Mouse (Mus musculus) cerebellum, adult 18-20 months (tissue): ENCODE measurements around the gene Rai14.

Experiments
- DNase-seq, 2 experiments: peaks; one replicate each; pipeline ENCODE4 v3.0.0; 2021

Rai14 gene

DNA sequence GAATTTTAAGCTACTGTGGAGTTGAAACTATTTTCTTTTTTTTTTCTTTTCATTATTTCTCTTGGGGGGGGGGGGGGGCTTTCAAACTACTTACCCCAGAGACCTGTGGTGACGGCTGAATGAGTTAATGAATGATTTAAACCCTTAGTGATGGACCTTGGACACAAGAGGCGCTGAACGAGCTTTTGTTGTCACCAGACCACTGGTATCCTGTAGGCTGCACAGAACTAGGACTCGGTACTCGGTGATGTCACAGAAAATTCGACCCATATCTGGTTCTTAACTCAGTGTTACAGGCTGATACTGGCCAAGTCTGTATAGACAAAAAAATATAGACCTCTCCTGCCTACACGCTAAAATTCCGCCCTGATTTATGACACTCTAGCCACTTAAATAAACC, 69.3 kb downstream of the Rai14 start:
- DNase-seq, result no peak

DNA sequence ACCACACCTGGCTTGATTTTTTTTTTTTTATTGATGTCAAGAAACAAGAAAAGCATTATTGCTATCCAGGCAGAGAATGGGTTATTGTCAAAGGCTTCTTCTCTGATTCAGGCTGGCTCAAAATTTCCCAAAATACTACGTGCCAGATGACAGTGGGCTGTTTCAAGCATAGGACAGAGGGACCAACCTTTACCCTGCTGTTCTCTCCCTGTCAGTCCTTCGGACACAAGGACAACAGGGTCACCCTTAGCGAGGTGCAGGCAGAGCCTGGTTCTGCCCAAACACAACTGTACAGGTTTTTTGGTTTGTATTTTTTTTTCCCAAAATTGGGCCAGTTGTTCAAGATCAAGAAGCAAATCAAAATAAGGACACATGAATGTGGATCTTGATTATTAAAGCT, 70.6 kb downstream of the Rai14 start:
- DNase-seq, result no peak

DNA sequence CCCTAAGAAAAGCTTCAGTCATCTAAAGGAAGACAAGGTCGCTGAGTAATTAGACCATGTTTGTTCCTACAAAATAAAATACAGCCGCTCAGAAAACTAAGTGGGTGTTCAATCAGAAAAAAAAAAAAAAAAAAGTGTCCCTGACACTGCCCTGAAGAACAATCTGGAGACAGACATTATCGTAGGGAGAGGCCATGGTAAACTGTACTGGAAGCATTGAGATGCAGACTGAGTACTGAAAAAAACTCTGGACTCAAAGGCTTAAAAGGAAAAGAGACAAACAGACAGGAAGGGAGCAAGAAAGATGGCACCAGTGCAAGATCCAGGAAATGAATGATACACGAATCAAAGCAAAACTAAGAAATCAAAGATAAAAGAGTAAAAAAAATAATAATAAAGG, 71.2 kb downstream of the Rai14 start:
- no peak for DNase-seq

DNA sequence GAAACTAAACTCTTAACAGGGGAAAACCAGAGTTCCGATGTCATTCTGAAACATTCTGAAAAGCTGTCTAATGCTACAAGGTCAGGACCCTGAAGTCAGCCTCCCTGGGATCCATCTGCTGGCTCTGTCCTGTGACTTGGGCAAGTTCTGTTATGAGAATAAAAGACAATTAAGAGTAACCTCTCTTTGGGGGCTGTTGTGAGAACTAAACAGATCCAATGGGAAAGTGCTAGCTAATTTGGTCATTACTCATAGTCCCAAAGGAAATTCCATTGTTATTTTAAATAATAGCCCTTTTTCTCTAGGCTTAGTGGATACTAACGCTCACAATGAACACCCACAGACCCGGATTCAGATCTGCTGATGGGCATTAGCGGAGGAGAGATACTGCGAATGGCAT, 72.0 kb downstream of the Rai14 start:
- no peak for DNase-seq

DNA sequence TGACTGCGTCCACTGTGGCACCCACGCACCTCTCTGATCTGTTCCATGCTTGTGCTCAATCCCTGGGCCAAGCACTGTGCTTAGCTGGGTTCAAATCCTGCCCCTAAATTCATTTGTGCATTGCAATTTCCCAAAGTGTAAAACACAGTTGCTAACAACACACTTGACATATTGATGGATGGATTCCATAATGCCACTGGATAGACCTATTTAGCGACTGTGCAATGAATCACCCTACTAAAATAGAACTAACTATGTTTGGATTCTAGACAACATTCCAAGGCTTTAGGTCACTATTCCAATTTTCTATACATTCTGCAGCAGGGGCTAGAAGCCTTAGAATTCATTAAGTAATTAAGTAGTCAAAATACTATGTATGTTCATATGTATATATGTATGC, 73.7 kb downstream of the Rai14 start:
- no peak for DNase-seq

DNA sequence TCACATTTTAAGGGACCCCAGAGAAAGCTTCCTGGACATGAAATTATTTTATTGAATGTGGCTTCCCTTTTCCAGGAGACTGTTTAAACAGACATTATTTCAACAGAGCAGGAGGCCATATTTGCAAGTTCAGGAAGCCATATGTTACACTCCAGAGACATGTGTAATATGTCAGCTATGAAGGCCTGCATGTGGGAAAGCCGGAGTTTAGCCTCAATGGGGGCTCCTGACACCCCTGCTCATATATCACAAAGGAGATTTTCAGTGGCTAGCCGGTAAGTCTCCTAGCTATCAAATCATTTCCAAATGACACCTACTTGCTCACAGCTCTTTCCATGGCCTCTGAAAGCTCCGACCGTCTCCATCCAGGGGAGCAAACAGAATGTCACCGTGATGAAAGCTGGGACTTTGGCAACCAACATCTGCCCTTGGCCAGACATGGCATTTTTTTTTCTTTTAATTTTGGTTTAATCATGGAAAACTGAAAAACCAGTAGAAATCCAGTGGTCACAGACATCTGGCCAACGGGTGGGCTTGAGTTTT, 77.1 kb downstream of the Rai14 start:
- no peak for DNase-seq

DNA sequence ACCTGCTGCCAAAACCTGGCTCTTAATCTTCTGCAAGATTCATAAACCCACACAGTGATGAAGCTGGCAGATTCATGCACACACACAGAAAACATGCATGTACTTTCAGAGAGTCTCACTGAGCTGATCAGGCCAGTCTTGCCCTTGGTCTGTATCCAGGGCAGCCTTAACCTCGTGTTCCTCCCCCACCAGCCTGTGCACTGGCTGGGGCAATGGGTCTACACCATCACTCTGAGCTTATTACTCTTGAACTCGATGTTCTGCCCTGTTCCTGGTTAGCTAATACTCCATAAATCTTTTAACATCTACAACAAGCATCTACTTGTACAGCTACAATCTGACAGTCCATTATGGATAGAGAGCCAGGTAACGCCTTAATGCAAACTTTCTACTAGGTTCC, 77.6 kb downstream of the Rai14 start:
- DNase-seq, result no peak

DNA sequence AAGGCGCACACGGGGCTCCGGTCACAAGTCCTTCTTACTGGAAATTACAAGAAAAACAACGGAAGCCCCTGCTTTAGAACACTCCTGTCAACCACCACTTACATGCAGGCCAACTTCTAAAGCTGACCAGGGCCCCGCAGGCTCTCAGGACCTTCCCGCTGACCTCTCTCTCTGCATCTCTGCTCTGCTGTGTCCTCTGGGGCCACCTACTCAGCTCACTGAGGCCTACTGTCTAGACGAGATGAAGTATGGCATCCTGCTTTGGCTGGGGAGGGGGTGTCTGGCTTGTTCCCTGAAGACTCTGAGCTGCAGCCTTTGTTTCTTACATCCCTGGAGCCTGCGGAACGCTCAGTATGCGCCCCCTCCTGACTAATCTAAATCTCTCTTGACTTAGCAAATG, 79.3 kb downstream of the Rai14 start:
- no peak for DNase-seq

DNA sequence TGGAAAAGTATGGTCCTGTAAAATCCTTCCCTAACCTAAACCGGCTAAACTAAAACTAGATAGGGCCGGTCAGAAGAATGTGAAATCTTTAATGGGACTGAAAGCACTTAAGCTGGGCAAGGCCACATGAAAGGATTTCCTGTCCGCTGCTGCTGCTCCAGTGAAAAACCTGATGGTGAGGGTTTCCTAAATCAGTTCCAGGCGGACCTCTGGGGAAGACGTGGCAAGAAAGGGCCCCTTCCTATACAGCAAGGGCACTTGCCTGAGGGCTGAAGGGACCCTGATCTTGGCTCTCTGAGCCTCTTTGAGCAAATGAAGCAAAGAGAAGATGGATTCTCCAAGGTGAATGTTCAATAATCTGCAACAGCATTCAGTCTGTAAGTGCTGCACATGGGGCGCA, 80.2 kb downstream of the Rai14 start:
- DNase-seq, result no peak

DNA sequence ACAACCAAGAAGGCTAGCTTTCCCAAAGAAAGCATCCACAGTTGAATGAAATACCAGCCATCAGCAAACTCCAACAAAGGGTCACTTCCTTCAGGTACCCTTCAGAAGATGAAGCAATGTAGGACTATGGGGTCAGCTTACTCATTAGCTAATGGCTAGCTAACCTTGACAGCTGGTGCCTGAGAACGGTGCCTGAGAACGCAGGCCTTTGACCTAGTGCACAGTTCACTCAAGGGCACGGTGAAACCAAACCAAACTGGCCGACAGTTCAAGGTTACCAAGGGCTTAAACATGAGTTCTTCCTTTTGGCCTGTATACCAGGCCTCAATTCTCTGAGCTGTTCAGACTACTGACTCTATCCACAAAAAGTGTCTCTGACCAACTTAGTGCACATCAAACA, 81.0 kb downstream of the Rai14 start:
- no peak for DNase-seq

DNA sequence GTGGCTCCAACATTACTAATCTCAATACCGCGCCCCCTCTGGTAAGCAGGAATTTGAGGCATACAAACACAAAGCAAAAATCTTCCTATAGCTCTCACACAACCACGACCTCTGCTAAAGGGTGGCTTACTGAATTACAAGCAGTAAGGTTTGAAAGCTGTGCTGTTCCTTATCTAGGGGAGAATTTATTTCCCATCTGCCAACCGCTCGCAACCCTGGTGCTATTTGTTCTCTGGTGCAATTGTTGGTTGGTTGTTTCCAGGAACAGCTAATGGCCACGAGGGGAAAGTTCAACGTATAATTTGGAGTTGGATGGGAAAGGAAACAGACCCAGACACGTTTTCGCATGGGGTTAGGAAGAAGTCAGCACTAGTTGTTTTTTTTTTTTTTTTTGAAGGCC, 81.8 kb downstream of the Rai14 start:
- DNase-seq, result no peak

DNA sequence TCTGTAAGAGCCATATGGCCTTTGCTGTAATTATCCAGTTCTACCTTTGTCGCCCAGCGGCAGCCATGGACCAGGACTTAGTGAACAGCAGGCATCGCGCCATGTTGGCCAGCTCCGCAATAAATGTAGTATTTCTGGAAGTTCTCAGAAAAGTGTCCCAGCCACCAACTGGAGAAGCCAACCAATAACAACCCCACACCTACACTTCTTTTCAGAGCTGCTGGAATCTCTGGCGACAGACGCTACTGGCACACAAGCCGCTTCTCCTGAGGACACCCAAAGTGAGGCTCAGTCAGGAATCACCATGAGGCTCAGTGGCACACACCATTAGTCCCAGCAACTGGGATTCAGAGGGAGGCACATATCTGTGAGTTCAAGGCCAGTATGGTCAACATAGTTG, 82.4 kb downstream of the Rai14 start:
- DNase-seq, result no peak

DNA sequence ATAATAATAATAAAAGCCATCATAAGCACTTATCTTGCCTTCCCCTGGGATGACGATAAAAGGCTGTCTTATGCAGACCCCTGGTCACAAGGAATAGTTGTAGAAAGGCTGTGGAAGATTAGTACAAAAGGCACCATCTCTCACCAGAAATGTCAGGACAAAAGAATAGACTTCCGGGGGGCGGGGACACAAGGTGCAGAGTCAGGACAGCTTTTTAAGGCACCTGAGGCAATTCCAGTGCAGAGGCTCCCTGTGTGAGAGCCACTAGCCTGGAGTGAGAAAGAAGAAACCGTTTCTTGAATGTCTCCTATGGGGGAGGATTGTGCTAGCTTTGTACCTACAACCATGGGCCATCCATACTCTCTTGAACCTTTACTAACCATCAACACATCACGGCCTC, 82.9 kb downstream of the Rai14 start:
- no peak for DNase-seq

DNA sequence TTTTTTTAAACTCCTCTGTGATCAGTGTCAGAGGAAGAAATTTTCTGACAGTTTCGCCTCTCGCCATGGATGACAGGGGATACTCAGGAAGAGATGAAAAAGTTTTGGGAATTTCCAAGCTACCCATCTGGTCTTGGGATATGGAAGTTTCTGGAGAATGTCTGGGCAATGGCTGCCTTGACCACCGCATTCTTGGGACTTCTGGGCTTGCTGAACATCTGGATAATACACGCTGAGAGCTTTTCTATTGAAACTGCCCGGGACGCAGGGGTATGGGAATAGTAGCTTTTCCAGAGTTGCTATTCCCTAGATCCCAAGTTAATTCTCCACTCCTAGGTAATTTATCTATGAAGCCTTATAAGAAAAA, 85.5 kb downstream of the Rai14 start:
- DNase-seq, result no peak

DNA sequence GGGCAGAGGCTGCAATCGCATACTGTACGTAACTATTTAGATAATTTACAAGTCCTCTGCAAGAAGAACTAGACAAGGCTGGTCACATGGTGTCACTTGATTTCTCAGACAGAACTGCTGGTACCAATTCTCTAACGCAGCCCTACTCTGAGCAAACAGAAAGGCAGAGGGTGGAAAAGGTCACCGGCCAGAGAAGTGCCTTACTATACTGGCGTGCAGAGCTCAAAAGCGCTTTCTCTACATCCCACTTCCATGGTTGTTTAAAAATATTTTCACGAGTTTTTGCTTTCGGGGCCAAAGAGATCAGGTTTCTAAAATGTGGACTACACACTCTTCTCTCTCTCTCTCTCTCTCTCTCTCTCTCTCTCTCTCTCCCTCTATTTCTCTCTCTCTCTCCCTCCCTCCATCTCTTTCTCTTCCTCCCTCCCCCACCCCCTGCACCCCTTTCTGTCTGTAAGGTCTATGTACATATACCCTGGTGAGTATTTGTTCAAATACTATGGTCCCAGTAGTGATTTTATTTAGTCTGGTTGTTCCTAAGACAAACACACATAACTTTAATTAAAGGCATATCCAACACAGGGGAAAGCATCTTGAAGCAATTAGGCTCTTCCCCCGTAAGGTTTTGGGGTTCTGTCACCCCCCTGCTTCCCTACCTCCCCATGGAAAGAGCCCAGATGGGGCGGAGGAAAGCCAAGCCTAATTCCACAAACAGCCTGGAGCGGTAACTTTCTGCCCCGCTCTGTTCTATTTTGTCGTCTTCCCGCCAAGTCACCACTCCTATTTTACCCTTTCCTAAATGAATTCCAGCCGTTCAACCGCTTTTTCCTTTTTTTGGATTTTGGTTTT, 86.1 kb downstream of the Rai14 start:
- no peak for DNase-seq

DNA sequence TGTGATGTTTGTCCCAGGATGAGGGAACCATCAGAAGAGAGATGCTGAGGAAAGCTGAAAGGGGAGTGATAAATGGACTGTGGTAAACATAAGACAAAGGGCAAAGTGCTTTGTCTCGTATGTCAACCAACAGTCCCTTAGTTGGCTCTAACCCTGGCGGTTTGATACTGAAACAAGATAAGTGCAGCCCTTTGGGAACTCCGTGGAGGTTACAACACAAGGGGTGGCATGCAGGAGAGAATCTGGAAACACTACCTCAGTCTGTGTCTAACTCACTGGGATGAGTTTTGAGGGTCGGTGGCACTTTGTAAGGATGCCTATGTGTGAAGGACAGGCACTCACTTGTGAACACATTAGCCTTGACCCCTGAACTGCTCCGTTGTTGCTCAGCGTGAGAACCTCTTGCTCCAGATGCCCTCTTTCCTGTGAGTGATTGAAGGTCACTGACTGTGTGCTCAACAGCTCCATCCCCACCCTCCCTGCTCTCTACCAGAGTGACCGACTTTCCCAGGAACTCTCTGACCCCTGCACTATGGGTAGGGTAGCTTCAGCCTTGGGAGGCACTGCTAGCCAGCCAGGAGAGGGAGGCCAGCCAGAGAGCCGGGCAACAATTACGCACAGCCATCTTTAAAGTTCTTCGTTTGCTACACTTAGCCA, 90.7 kb downstream of the Rai14 start:
- no peak for DNase-seq

DNA sequence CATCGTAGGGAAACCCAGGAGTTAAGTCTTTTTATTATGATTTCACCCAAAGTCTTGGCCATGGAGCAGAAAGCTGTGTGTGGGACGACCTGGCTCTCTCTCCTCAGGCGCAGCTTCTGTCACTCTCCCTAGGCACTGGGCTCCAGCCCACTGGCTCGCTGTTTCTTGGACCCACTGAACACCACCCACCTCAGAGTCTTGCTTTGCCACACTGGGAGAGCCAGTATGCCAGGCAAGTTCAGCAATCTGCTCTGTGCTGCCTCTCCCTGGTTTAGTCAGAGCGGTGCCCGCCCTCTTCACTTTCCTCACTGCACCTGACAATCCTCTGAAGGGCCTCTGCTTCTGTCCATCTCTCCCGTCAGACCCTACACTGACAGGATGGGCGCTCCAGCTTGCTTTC, 93.2 kb downstream of the Rai14 start:
- DNase-seq, result no peak

DNA sequence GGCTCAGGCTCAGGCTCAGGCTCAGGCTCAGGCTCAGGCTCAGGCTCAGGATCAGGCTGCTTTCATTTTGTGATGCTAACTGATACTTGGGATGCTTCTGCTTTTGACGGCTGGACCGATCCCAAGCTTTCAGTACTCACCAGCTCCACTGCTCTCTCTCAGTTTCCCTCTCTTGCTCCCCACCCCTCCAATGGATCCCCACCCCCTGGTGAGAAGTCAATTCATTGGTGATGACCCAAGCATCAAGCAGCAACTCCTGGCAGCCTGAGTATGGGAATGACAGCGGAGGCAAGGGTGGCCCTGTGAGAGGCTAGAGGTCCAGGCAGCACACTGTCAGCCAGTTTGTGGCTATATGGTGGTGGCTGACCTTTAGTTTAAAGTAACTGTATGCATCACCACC, 94.7 kb downstream of the Rai14 start:
- DNase-seq, result no peak

DNA sequence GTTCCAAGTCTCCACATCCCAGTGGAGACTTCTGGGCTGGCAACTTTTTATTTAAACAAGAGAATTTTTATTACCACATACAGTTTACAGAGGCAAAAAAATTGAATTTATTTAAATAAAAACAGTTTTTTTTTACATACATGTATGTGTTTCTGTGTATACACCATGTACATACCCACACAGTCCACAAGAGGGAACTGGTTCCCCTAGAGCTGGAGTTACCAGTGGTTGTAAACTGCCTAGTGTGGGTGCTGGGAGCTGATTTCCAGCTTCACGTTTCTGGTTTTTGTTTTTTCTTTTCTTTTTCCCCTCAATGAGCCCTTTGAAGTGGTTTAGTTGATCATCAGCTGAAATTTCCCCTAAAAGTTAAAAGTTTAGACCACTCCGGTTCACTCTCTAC, 96.1 kb downstream of the Rai14 start:
- DNase-seq, result no peak

DNA sequence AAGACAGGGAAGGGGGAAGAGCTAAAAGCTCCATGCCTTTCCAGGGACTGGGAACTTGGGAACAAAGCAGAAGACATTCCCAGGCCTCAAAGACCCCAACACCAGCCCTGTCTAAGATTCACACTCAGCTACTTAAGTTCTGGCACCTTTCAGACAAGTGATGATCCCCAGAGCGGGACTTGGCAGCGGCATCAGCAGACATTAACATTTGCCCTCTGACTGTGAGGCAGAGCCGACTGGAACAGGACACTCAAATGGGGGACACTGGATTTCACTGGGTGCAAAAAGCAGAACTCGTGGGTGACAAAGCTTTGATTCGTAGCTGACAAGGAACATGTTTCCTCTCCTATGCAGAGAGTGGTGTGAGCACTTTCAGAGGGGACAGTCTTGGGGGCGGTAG, 98.4 kb downstream of the Rai14 start:
- no peak for DNase-seq

DNA sequence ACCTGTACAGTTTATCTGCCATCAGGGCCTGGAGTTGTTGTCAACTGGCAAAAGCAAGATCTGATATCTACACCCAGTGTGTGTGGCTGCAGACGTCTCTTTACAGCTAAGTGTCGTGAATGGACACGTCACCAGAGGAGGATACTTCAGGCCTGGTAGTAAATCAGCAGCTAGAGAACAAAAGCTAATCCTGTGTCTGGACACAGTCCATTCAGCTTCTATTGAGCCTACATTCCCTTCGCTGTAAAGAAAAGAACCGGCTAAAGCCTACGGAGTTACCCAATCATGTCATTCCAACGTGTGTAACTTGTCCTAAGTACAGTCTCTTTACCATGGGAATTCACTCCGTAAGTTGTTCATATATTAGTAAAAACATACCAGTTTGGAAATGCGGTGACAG, 103.4 kb downstream of the Rai14 start:
- no peak for DNase-seq

DNA sequence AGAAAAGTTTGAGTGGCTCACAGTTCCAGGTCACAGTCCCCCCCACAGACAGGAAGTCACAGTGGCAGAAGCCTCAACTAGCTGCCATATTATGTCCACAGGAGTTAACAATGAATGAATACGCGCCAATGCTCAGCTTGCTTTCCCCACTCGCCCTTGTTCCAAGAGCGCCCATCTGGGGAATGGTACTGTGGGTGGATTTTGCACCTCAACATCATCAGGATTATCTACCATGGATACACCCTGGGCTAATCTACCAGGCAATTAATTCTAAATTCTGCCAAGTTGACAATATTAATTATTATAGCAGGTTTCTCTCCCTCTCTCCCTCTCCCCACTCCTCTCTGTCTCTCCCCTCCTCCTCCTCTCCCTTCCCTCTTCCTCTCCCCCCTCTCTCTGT, 105.3 kb downstream of the Rai14 start:
- DNase-seq, result no peak

DNA sequence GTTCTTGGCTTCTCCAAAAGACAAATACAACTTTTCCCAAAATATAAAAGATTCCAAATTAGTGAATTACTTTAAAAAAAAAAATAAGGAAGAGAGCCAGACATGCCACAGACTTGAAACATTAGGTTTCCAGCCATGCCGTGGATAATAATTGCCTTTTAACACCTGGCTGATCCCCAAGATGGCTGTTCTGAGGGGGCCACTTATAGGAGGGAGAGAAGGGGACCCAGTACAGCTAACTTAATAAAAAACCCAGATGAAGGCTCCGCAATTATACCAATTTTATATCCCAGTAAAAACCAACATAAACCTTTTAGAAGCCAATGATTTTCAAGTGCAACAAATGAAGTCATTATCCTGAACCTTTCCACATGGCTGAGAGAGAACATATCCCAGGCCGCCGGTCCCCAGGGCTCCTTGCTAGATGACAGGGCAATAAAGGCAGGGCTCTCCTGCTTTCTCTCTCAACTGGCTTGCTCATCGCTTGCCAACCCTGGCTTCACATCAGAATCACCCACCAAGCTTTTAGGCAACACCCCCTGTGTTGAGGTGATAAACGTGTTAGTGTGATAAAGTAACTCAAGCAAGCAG, 105.8 kb downstream of the Rai14 start:
- no peak for DNase-seq

DNA sequence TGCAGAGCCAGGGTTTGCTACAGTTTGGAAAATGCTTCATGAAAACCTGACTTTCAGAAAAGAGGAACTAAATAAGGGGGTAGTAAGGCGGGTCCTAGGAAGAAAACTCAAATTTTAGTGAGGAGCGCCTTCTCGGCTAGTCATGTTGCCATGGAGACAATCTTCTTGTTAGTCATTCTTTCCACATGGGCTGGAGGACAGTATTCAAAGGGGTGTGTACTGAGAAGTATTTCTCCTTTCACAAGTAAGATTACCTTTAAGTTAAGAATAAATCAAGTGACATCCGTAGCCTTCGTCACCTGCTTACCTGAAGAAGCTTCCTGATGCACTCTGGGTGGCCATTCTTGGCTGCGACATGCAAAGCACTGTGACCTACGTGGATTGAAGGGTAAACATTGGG, 115.0 kb downstream of the Rai14 start:
- DNase-seq, result no peak
